Mouse (Mus musculus): Measurements from ENCODE around the gene Matk.

DNA sequence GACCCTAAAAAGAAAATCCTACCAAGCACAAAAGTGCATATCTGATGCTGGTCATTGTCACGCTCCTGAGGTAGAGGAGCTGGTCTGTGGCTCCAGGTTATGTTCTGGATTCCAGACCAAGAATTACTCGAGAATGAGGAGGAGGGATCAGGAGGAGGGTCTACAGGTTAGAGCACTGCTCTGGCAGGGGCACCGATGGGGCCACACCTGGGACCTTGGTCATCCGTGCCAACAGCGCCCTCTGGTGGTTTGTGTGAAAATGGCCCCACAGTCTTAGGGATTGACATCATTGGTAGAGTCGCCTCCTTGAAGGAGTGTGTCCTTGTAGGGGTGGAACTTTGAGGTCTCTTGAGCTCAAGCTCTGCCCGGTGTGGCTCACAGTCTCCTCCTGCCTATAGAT is 34.8 kb upstream of the Matk start:
- TF ChIP-seq TAL1 (IDR thresholded peaks at IDR 0.05; ENCODE audit: low read length) (no peak), GATA1 (IDR thresholded peaks at IDR 0.05; ENCODE audit: low read length) (no peak)

All from erythroblast, embryonic 14.5 days (primary cell).